Mouse (Mus musculus): ENCODE measurements around the gene Afmid.

DNA sequence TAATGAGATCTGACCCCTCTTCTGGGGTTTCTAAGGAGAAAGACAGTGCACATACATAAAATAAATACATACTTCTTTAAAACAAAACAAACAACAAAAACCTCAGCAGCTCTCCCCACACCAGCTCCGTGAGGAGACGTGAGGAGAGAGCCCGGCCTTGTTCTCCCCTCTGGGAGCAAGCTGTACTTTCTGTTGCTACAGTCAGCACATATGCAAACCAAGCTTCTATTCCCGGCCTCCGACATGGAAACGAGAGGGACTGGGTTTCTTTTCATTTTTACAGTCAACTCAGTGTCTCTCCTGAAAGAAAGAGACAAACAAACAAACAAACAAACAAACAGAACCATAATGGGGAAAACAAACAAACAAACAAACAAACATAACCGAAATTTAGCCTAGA is 25.7 kb upstream of the Afmid start:
- TF ChIP-seq POLR2A (IDR thresholded peaks at IDR 0.05; ENCODE audit: low read depth, low read length) (no peak), CTCF (IDR thresholded peaks at IDR 0.05; ENCODE audit: borderline replicate concordance, insufficient read depth, low read length) (no peak)

Measured in embryonic fibroblast, embryonic 13.5 days (primary cell).